ENCODE assay signal across 35 mouse cellular contexts in genomic region chr1:42585191-42585590, GRCm38 (mm10).
"Had no signal": no experiment of that assay in that cellular context is flagged by ENCODE, and none has a peak within 500 bp of the region (broad histone marks: within the 10 kb centered on the region; RNA-seq: fewer than 3 reads in every experiment).

No protein-coding gene starts in this region.

- H3K4me1 ChIP-seq: heart, embryonic 12.5 days; heart, embryonic 13.5 days; heart, embryonic 15.5 days; hindbrain, embryonic 13.5 days; hindbrain, embryonic 15.5 days; intestine, embryonic 15.5 days had no signal

- H3K4me2 ChIP-seq: heart, embryonic 11.5 days; heart, embryonic 12.5 days; heart, embryonic 13.5 days; heart, embryonic 15.5 days; hindbrain, embryonic 12.5 days; hindbrain, embryonic 13.5 days; hindbrain, embryonic 14.5 days; hindbrain, embryonic 15.5 days; intestine, embryonic 15.5 days; kidney, embryonic 15.5 days had no signal

- H3K9ac ChIP-seq: heart, embryonic 12.5 days; heart, embryonic 13.5 days; heart, embryonic 15.5 days; hindbrain, embryonic 12.5 days; hindbrain, embryonic 13.5 days; hindbrain, embryonic 14.5 days; hindbrain, embryonic 15.5 days; intestine, embryonic 15.5 days; kidney, embryonic 15.5 days had no signal

- H3K4me3 ChIP-seq: heart, embryonic 12.5 days; heart, embryonic 13.5 days; heart, embryonic 15.5 days; hindbrain, embryonic 10.5 days; hindbrain, embryonic 12.5 days; hindbrain, embryonic 13.5 days; hindbrain, embryonic 15.5 days; intestine, embryonic 15.5 days; kidney, embryonic 15.5 days; layer of hippocampus, adult 2 months; left cerebral cortex, adult 2 months had no signal

- ATAC-seq: hindbrain, embryonic 16.5 days; hindbrain, postnatal 0 days; inflammation-experienced regulatory T-cells, adult 6 months; intestine, embryonic 15.5 days; intestine, embryonic 16.5 days; intestine, postnatal 0 days had no signal

- H3K27ac ChIP-seq: heart, embryonic 13.5 days; heart, embryonic 15.5 days; hindbrain, embryonic 10.5 days; hindbrain, embryonic 12.5 days; hindbrain, embryonic 13.5 days; hindbrain, embryonic 14.5 days; hindbrain, embryonic 15.5 days; hindbrain, postnatal 0 days; intestine, embryonic 15.5 days; kidney, embryonic 15.5 days; kidney, postnatal 0 days; layer of hippocampus, adult 2 months; left cerebral cortex, adult 2 months had no signal

- DNase-seq: heart, postnatal 10 days; heart, postnatal 14 days; heart, postnatal 36 days; heart, postnatal 4 days; kidney, adult 11 months; kidney, adult 18-20 months; kidney, adult 2 months; kidney, adult 8-10 months; kidney, adult 9 months; kidney, postnatal 10 days; kidney, postnatal 14 days; kidney, postnatal 25 days; kidney, postnatal 36 days; kidney, postnatal 4 days; layer of hippocampus, adult 9-11 months; layer of hippocampus, postnatal 36 days had no signal

- H3K27me3 ChIP-seq: heart, embryonic 12.5 days; heart, embryonic 15.5 days; hindbrain, embryonic 12.5 days; hindbrain, embryonic 13.5 days; hindbrain, embryonic 15.5 days; intestine, embryonic 15.5 days; kidney, embryonic 15.5 days had no signal

- H3K9me3 ChIP-seq: heart, embryonic 13.5 days; heart, embryonic 15.5 days; hindbrain, embryonic 10.5 days; hindbrain, embryonic 12.5 days; hindbrain, embryonic 15.5 days; intestine, embryonic 15.5 days; kidney, embryonic 15.5 days had no signal

- H3K36me3 ChIP-seq: heart, embryonic 12.5 days; heart, embryonic 13.5 days; heart, embryonic 15.5 days; hindbrain, embryonic 10.5 days; hindbrain, embryonic 12.5 days; hindbrain, embryonic 13.5 days; hindbrain, embryonic 15.5 days; intestine, embryonic 15.5 days; kidney, embryonic 15.5 days had no signal
